Mouse (Mus musculus) MEL (cell line): ENCODE measurements around the gene Casc3.

Source experiments
- CTCF ChIP-seq, 3 experiments: IDR thresholded peaks in 2 of 3; conservative IDR thresholded peaks in 1 of 3; 2 replicates each; pipeline ENCODE4 v1.5.1; 2011 to 2012; ENCODE audit warnings: low read length in 3 of 3, low read depth in 2 of 3, mild to moderate bottlenecking in 2 of 3, improper control_type of control experiment in 1 of 3, inconsistent platforms in 1 of 3, mixed read lengths in 1 of 3, moderate library complexity in 1 of 3; ENCODE audit not compliant: control insufficient read depth in 1 of 3, insufficient read depth in 1 of 3, poor library complexity in 1 of 3, severe bottlenecking in 1 of 3
- EP300 ChIP-seq, 2 experiments: IDR thresholded peaks; 2 replicates each; pipeline ENCODE4 v1.6.1; 2011; ENCODE audit warnings: improper control_type of control experiment in 2 of 2, low read length in 2 of 2, low read depth in 1 of 2, mild to moderate bottlenecking in 1 of 2
- MAX ChIP-seq: IDR thresholded peaks from 2 replicates; pipeline ENCODE4 v1.6.1; 2011; ENCODE audit warnings: low read length, improper control_type of control experiment
- RAD21 ChIP-seq: IDR thresholded peaks from 2 replicates; pipeline ENCODE4 v1.6.1; 2011; ENCODE audit warnings: mild to moderate bottlenecking, low read depth, low read length, improper control_type of control experiment
- TAL1 ChIP-seq: IDR thresholded peaks from 2 replicates; pipeline ENCODE4 v1.6.1; 2012; ENCODE audit warnings: mild to moderate bottlenecking, inconsistent platforms, low read length, moderate library complexity, mixed read lengths
- ZMIZ1 ChIP-seq: IDR thresholded peaks from 2 replicates; pipeline ENCODE4 v1.6.1; 2012; ENCODE audit warnings: low read depth, mild to moderate bottlenecking, inconsistent platforms, low read length, improper control_type of control experiment, moderate library complexity

GRCm38 (mm10) chr11:98804605-98805004, at the start of gene Casc3:
- TF ChIP-seq EP300 (IDR thresholded peaks at IDR 0.05; ENCODE audit: low read depth in 1 of 2, low read length in 2 of 2) = no peak
- TF ChIP-seq RAD21 = no peak
- TF ChIP-seq TAL1 = no peak
- TF ChIP-seq MAX = no peak
- TF ChIP-seq ZMIZ1 = no peak
- TF ChIP-seq CTCF (IDR thresholded peaks at IDR 0.05 in 2 of 3, conservative IDR thresholded peaks at IDR 0.05 in 1 of 3; ENCODE audit: control insufficient read depth in 1 of 3, insufficient read depth in 1 of 3, low read depth in 2 of 3, low read length in 3 of 3, poor library complexity in 1 of 3, severe bottlenecking in 1 of 3) = no peak
